Mouse (Mus musculus): ENCODE measurements around the gene Arf3.

Arf3 gene

GRCm38 (mm10) chr15:98790761-98791160, 27.7 kb upstream of the Arf3 start:
- DNase-seq (ENCODE audit: low spot score in 2 of 2), result no peak

- peak in 1 of 2 experiments; percentile 55 for DNase-seq (ENCODE audit: low spot score in 2 of 2)
These were observed 26.9 kb upstream of the Arf3 start, which contains the start of gene Wnt1 for GRCm38 (mm10) chr15:98789661-98790535. TSS of gene Wnt1 (plus strand) at chr15:98789857.

GRCm38 (mm10) chr15:98788972-98789660, 26.1 kb upstream of the Arf3 start:
- DNase-seq (ENCODE audit: low spot score in 2 of 2), result no peak

GRCm38 (mm10) chr15:98787930-98788329, 24.9 kb upstream of the Arf3 start:
- DNase-seq (ENCODE audit: low spot score in 2 of 2), result no peak

- no peak for DNase-seq (ENCODE audit: low spot score in 2 of 2)
These were observed 22.7 kb upstream of the Arf3 start for GRCm38 (mm10) chr15:98785744-98786143.

GRCm38 (mm10) chr15:98781166-98781565, 18.2 kb upstream of the Arf3 start:
- DNase-seq (ENCODE audit: low spot score in 2 of 2), result no peak

- DNase-seq (ENCODE audit: low spot score in 2 of 2), result no peak
These were observed 17.6 kb upstream of the Arf3 start for GRCm38 (mm10) chr15:98780573-98780972.

GRCm38 (mm10) chr15:98780075-98780474, 17.1 kb upstream of the Arf3 start:
- no peak for DNase-seq (ENCODE audit: low spot score in 2 of 2)

- peak in 1 of 2 experiments; percentile 28 for DNase-seq (ENCODE audit: low spot score in 2 of 2)
These were observed 15.8 kb upstream of the Arf3 start for GRCm38 (mm10) chr15:98778806-98779205.

GRCm38 (mm10) chr15:98778191-98778770, 15.3 kb upstream of the Arf3 start:
- no peak for DNase-seq (ENCODE audit: low spot score in 2 of 2)

GRCm38 (mm10) chr15:98777762-98778161, 14.7 kb upstream of the Arf3 start, which contains the start of gene Wnt10b:
TSS of gene Wnt10b (minus strand) at chr15:98778150.
- DNase-seq (ENCODE audit: low spot score in 2 of 2), result no peak

GRCm38 (mm10) chr15:98777005-98777616, 14.1 kb upstream of the Arf3 start:
- DNase-seq (ENCODE audit: low spot score in 2 of 2), result no peak

- DNase-seq (ENCODE audit: low spot score in 2 of 2), result no peak
These were observed 13.4 kb upstream of the Arf3 start for GRCm38 (mm10) chr15:98776280-98777004.

- DNase-seq (ENCODE audit: low spot score in 2 of 2), result no peak
These were observed 12.5 kb upstream of the Arf3 start for GRCm38 (mm10) chr15:98775533-98775932.

- DNase-seq (ENCODE audit: low spot score in 2 of 2), result no peak
These were observed 11.1 kb upstream of the Arf3 start for GRCm38 (mm10) chr15:98774096-98774495.

GRCm38 (mm10) chr15:98772511-98773211, 9.6 kb upstream of the Arf3 start:
- peak in 1 of 2 experiments; percentile 37 for DNase-seq (ENCODE audit: low spot score in 2 of 2)

- DNase-seq (ENCODE audit: low spot score in 2 of 2), result no peak
These were observed 8.9 kb upstream of the Arf3 start for GRCm38 (mm10) chr15:98771813-98772425.

GRCm38 (mm10) chr15:98768259-98768658, 5.2 kb upstream of the Arf3 start:
- DNase-seq (ENCODE audit: low spot score in 2 of 2), result no peak

GRCm38 (mm10) chr15:98765929-98766328, 2.9 kb upstream of the Arf3 start:
- DNase-seq (ENCODE audit: low spot score in 2 of 2), result no peak

GRCm38 (mm10) chr15:98762201-98762621, 803 bp downstream of the Arf3 start:
- DNase-seq (ENCODE audit: low spot score in 2 of 2), result peak in 1 of 2 experiments; percentile 40

Data from natural killer cell, adult 2 months (primary cell).